Mouse (Mus musculus): Measurements from ENCODE around the gene Ttk. TPM values are rescaled to one million over a fixed set of nuclear protein-coding genes. Genes with fewer than 3 reads are reported as not detected.

Gene Ttk
- polyA plus RNA-seq, 1 experiment, result 6.6 TPM

- TF ChIP-seq CTCF (IDR thresholded peaks at IDR 0.05; ENCODE audit: borderline replicate concordance, extremely low read depth, insufficient read depth, insufficient read length), result no peak
- TF ChIP-seq POLR2A (IDR thresholded peaks at IDR 0.05; ENCODE audit: borderline replicate concordance, extremely low read depth, insufficient read depth, insufficient read length, poor library complexity, severe bottlenecking), result no peak
- no peak for DNase-seq (ENCODE audit: low read depth)
Measured at GRCm38 (mm10) chr9:83820976-83821375, 13.5 kb upstream of the Ttk start.

DNA sequence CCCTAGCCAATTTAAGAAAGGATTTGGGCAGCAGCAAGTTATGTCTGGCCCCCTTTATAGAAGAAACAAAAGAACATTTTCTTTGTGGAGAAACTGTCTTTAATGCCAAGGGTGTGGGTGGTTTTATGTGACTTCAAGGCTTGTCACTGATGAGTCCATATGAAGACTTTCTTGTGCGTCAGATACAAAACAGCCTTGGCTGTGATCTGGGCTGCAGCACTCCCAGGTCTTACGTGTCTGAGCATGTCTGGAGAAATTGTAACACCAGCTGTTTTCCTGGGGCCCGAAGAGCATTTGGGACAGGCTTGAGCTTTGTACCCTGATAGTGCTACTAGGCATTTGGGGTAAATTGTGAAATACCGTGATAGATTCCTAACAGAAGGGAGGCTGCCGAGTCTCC is 11.6 kb upstream of the Ttk start:
- no peak for DNase-seq (ENCODE audit: low read depth)
- TF ChIP-seq POLR2A (IDR thresholded peaks at IDR 0.05; ENCODE audit: borderline replicate concordance, extremely low read depth, insufficient read depth, insufficient read length, poor library complexity, severe bottlenecking) (no peak), CTCF (IDR thresholded peaks at IDR 0.05; ENCODE audit: borderline replicate concordance, extremely low read depth, insufficient read depth, insufficient read length) (no peak)

DNA sequence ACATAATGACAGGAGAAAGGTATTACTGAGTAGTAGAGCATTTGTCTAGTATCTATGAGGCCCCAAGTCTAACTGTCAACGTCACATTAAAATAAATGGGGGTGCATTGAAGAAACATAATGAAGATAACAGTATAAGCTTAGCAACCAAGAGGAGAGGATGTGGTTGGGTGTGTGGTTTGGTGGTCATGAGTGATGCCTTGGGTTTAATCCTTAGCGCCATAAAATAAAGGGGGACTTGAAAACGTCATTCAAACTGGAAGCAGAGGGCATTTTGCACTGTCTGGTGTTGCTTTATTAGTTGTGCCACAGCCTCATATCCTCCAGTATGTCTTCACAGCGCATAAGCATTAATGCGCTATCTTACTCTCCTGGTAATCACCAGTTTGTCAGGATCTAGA is 4.6 kb upstream of the Ttk start:
- TF ChIP-seq POLR2A (IDR thresholded peaks at IDR 0.05; ENCODE audit: borderline replicate concordance, extremely low read depth, insufficient read depth, insufficient read length, poor library complexity, severe bottlenecking), result no peak
- no peak for TF ChIP-seq CTCF (IDR thresholded peaks at IDR 0.05; ENCODE audit: borderline replicate concordance, extremely low read depth, insufficient read depth, insufficient read length)
- DNase-seq (ENCODE audit: low read depth), result no peak

- no peak for DNase-seq (ENCODE audit: low read depth)
- TF ChIP-seq CTCF (IDR thresholded peaks at IDR 0.05; ENCODE audit: borderline replicate concordance, extremely low read depth, insufficient read depth, insufficient read length) (no peak), POLR2A (IDR thresholded peaks at IDR 0.05; ENCODE audit: borderline replicate concordance, extremely low read depth, insufficient read depth, insufficient read length, poor library complexity, severe bottlenecking) (no peak)
Measured at GRCm38 (mm10) chr9:83831152-83831551, 3.3 kb upstream of the Ttk start.

- DNase-seq (ENCODE audit: low read depth), result no peak
Measured at GRCm38 (mm10) chr9:83834748-83835313, 342 bp downstream of the Ttk start.

DNA sequence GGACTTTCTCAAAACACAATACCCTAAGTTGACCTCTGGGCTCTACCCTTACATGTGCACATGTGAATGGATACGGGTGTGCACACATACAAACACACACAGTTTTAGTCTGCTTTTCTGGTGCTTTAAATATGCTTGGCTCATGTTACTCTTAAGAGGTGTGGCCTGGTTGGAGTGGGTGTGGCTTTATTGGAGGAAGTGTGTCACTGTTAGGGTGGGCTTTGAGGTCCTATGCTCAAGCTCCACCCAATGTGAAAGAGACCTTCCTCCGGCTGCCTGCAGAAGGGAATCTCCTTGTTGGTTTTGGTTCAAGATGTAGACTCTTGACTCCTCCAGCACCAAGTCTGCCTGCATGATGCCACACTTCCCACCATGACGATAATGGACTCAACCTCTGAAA is 18.0 kb downstream of the Ttk start:
- no peak for TF ChIP-seq POLR2A (IDR thresholded peaks at IDR 0.05; ENCODE audit: borderline replicate concordance, extremely low read depth, insufficient read depth, insufficient read length, poor library complexity, severe bottlenecking)
- TF ChIP-seq CTCF (IDR thresholded peaks at IDR 0.05; ENCODE audit: borderline replicate concordance, extremely low read depth, insufficient read depth, insufficient read length), result no peak

More at GRCm38 (mm10) chr9:83834748-83835313, 342 bp downstream of the Ttk start:
- TF ChIP-seq POLR2A (IDR thresholded peaks at IDR 0.05; ENCODE audit: borderline replicate concordance, extremely low read depth, insufficient read depth, insufficient read length, poor library complexity, severe bottlenecking), result no peak
- no peak for TF ChIP-seq CTCF (IDR thresholded peaks at IDR 0.05; ENCODE audit: borderline replicate concordance, extremely low read depth, insufficient read depth, insufficient read length)

DNA sequence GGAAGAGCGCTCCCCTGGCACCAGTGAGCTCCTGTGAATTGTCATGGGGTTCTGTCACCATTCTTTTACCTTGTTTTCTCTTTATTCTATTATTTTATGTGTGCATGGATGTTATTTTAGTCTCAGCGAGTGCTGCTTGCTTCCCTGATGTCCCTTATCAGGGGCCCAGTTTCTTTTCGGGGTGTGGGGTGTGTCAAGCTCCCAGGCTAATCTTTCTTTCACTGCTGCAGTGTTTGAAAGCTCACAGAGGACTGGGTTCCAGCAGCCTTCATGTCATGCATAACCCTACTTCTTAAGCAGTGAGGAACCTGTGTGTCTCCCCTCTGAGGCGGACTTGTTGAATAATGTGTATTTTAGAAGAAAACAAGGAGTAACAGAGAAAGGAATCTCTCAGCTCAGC is 30.7 kb downstream of the Ttk start:
- no peak for DNase-seq (ENCODE audit: low read depth)
- TF ChIP-seq CTCF (IDR thresholded peaks at IDR 0.05; ENCODE audit: borderline replicate concordance, extremely low read depth, insufficient read depth, insufficient read length), result no peak
- TF ChIP-seq POLR2A (IDR thresholded peaks at IDR 0.05; ENCODE audit: borderline replicate concordance, extremely low read depth, insufficient read depth, insufficient read length, poor library complexity, severe bottlenecking), result no peak

More for the DNA sequence above, 18.0 kb downstream of the Ttk start:
- no peak for DNase-seq (ENCODE audit: low read depth)

- DNase-seq (ENCODE audit: low read depth), result no peak
- TF ChIP-seq POLR2A (IDR thresholded peaks at IDR 0.05; ENCODE audit: borderline replicate concordance, extremely low read depth, insufficient read depth, insufficient read length, poor library complexity, severe bottlenecking), result no peak
- no peak for TF ChIP-seq CTCF (IDR thresholded peaks at IDR 0.05; ENCODE audit: borderline replicate concordance, extremely low read depth, insufficient read depth, insufficient read length)
Measured at GRCm38 (mm10) chr9:83882191-83882590, 47.7 kb downstream of the Ttk start.

- DNase-seq (ENCODE audit: low read depth), result no peak
- TF ChIP-seq POLR2A (IDR thresholded peaks at IDR 0.05; ENCODE audit: borderline replicate concordance, extremely low read depth, insufficient read depth, insufficient read length, poor library complexity, severe bottlenecking) (no peak), CTCF (IDR thresholded peaks at IDR 0.05; ENCODE audit: borderline replicate concordance, extremely low read depth, insufficient read depth, insufficient read length) (no peak)
Measured at GRCm38 (mm10) chr9:83886149-83886548, 51.7 kb downstream of the Ttk start.

- TF ChIP-seq POLR2A (IDR thresholded peaks at IDR 0.05; ENCODE audit: borderline replicate concordance, extremely low read depth, insufficient read depth, insufficient read length, poor library complexity, severe bottlenecking) (no peak), CTCF (IDR thresholded peaks at IDR 0.05; ENCODE audit: borderline replicate concordance, extremely low read depth, insufficient read depth, insufficient read length) (no peak)
- no peak for DNase-seq (ENCODE audit: low read depth)
Measured at GRCm38 (mm10) chr9:83888214-83888613, 53.7 kb downstream of the Ttk start.

GRCm38 (mm10) chr9:83893073-83893472 is 58.6 kb downstream of the Ttk start:
- no peak for TF ChIP-seq POLR2A (IDR thresholded peaks at IDR 0.05; ENCODE audit: borderline replicate concordance, extremely low read depth, insufficient read depth, insufficient read length, poor library complexity, severe bottlenecking)
- TF ChIP-seq CTCF (IDR thresholded peaks at IDR 0.05; ENCODE audit: borderline replicate concordance, extremely low read depth, insufficient read depth, insufficient read length), result no peak
- no peak for DNase-seq (ENCODE audit: low read depth)

DNA sequence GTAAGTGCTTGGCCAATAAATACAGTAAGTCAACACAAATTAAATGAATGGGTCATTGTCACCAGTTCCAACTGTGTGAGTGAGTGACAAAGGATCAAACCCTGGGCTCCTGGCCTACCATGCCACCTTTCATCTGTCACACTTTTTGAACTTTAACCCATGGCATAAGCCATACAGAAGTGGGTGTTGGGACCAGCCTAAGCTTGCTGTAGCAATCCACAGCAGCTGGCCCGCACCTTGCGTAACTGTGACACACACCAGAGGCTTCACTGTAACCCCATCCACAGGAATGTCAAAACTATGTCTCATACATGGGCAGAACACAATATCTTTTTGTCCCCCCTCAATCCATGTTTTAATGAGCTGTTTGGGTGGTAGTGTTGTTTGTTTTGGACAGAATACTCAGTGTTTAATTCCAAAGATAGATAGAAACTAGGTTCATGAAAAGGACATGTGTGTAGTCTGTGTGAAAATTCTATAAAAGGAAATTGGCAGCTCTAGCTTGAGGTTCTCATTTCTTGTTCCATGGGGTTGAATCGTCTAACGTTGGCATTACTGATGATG is 59.4 kb downstream of the Ttk start:
- TF ChIP-seq POLR2A (IDR thresholded peaks at IDR 0.05; ENCODE audit: borderline replicate concordance, extremely low read depth, insufficient read depth, insufficient read length, poor library complexity, severe bottlenecking) (no peak), CTCF (IDR thresholded peaks at IDR 0.05; ENCODE audit: borderline replicate concordance, extremely low read depth, insufficient read depth, insufficient read length) (no peak)
- DNase-seq (ENCODE audit: low read depth), result no peak
